Mouse (Mus musculus): ENCODE results near the gene Kansl3. TPM values are rescaled to one million over a fixed set of nuclear protein-coding genes. Genes with fewer than 3 reads are reported as not detected.
A peak's percentile ranks its signal among the peaks of the same experiment; 100 is the strongest.

Gene Kansl3
- polyA plus RNA-seq (2016; fragmentation: Nextera tagmentation; extraction: Ambion mirVana): 50.3 and 53.4 TPM in 2 replicates

- Histone ChIP-seq H3K36me3 (peaks cover 33% of the 10 kb centered on the region), H3K9me3 (replicated peaks) (no peaks in the 10 kb centered on the region), H3K4me3 (peak within 1 kb of the TSS; percentile 97), H3K27me3 (ENCODE audit: low read depth, poor library complexity, severe bottlenecking) (no peaks in the 10 kb centered on the region), H3K27ac (peak within 1 kb of the TSS; percentile 98), H3K4me1 (peaks cover 11% of the 10 kb centered on the region)
- WGBS: 3% methylated on average over 61 of the region's 61 CpGs
- peak; percentile 96 for DNase-seq (ENCODE audit: low spot score)
Observed at GRCm38 (mm10) chr1:36368969-36369645, at the start of gene Kansl3. Gene Kansl3, minus strand, starts transcription at chr1:36369181.

- Histone ChIP-seq H3K36me3 (no peaks in the 10 kb centered on the region), H3K27ac (no peak overlapping the region), H3K27me3 (ENCODE audit: low read depth, poor library complexity, severe bottlenecking) (no peaks in the 10 kb centered on the region), H3K9me3 (replicated peaks) (no peaks in the 10 kb centered on the region), H3K4me3 (no peak overlapping the region), H3K4me1 (no peaks in the 10 kb centered on the region)
- 85% methylated on average over 6 of the region's 6 CpGs for WGBS
- DNase-seq (ENCODE audit: low spot score): no peak
Observed at GRCm38 (mm10) chr1:36404531-36404930, 35.5 kb upstream of the Kansl3 start.

GRCm38 (mm10) chr1:36401509-36401908, 32.5 kb upstream of the Kansl3 start:
- no peaks in the 10 kb centered on the region for H3K36me3 ChIP-seq
- H3K4me3 ChIP-seq: no peak overlapping the region
- 82% methylated on average over 4 of the region's 4 CpGs for WGBS
- H3K9me3 ChIP-seq (replicated peaks): no peaks in the 10 kb centered on the region
- H3K4me1 ChIP-seq: no peaks in the 10 kb centered on the region
- H3K27me3 ChIP-seq (ENCODE audit: low read depth, poor library complexity, severe bottlenecking): no peaks in the 10 kb centered on the region
- no peak for DNase-seq (ENCODE audit: low spot score)
- H3K27ac ChIP-seq: no peak overlapping the region

- 38% methylated on average over 6 of the region's 6 CpGs for WGBS
- Histone ChIP-seq H3K27me3 (ENCODE audit: low read depth, poor library complexity, severe bottlenecking) (no peaks in the 10 kb centered on the region), H3K4me1 (no peaks in the 10 kb centered on the region), H3K4me3 (no peak overlapping the region), H3K27ac (no peak overlapping the region), H3K36me3 (no peaks in the 10 kb centered on the region), H3K9me3 (replicated peaks) (no peaks in the 10 kb centered on the region)
- DNase-seq (ENCODE audit: low spot score): no peak
Observed at GRCm38 (mm10) chr1:36397041-36397440, 28.1 kb upstream of the Kansl3 start.

- H3K36me3 ChIP-seq: no peaks in the 10 kb centered on the region
- H3K27me3 ChIP-seq (ENCODE audit: low read depth, poor library complexity, severe bottlenecking): no peaks in the 10 kb centered on the region
- H3K4me3 ChIP-seq: no peak overlapping the region
- no peak overlapping the region for H3K27ac ChIP-seq
- 76% methylated on average over 4 of the region's 4 CpGs for WGBS
- no peaks in the 10 kb centered on the region for H3K9me3 ChIP-seq (replicated peaks)
- no peak for DNase-seq (ENCODE audit: low spot score)
- no peaks in the 10 kb centered on the region for H3K4me1 ChIP-seq
Observed at GRCm38 (mm10) chr1:36379582-36379981, 10.6 kb upstream of the Kansl3 start.

- WGBS: 78% methylated on average over 6 of the region's 6 CpGs
- H3K27me3 ChIP-seq (ENCODE audit: low read depth, poor library complexity, severe bottlenecking): no peaks in the 10 kb centered on the region
- no peak for DNase-seq (ENCODE audit: low spot score)
- no peaks in the 10 kb centered on the region for H3K9me3 ChIP-seq (replicated peaks)
- H3K4me3 ChIP-seq: no peak overlapping the region
- no peaks in the 10 kb centered on the region for H3K4me1 ChIP-seq
- no peak overlapping the region for H3K27ac ChIP-seq
- H3K36me3 ChIP-seq: no peaks in the 10 kb centered on the region
Observed at GRCm38 (mm10) chr1:36378880-36379279, 9.9 kb upstream of the Kansl3 start.

GRCm38 (mm10) chr1:36371934-36372845, 3.2 kb upstream of the Kansl3 start, which contains the start of gene Fer1l5:
Gene Fer1l5, plus strand, starts transcription at chr1:36372291.
- Histone ChIP-seq H3K4me1 (peaks cover 11% of the 10 kb centered on the region), H3K36me3 (peaks cover 6% of the 10 kb centered on the region), H3K4me3 (no peak within 1 kb of the TSS), H3K27me3 (ENCODE audit: low read depth, poor library complexity, severe bottlenecking) (no peaks in the 10 kb centered on the region), H3K27ac (no peak within 1 kb of the TSS), H3K9me3 (replicated peaks) (no peaks in the 10 kb centered on the region)
- WGBS: 86% methylated on average over 10 of the region's 10 CpGs
- no peak for DNase-seq (ENCODE audit: low spot score)

GRCm38 (mm10) chr1:36370918-36371317, 1.9 kb upstream of the Kansl3 start:
- Histone ChIP-seq H3K4me3 (no peak overlapping the region), H3K36me3 (peaks cover 16% of the 10 kb centered on the region), H3K27ac (no peak overlapping the region), H3K9me3 (replicated peaks) (no peaks in the 10 kb centered on the region), H3K27me3 (ENCODE audit: low read depth, poor library complexity, severe bottlenecking) (no peaks in the 10 kb centered on the region), H3K4me1 (peaks cover 11% of the 10 kb centered on the region)
- 85% methylated on average over 6 of the region's 6 CpGs for WGBS
- DNase-seq (ENCODE audit: low spot score): no peak

- peak overlapping the region; percentile 98 for H3K27ac ChIP-seq
- peak overlapping the region; percentile 97 for H3K4me3 ChIP-seq
- no peaks in the 10 kb centered on the region for H3K27me3 ChIP-seq (ENCODE audit: low read depth, poor library complexity, severe bottlenecking)
- WGBS: 5% methylated on average over 55 of the region's 55 CpGs
- peaks cover 41% of the 10 kb centered on the region for H3K36me3 ChIP-seq
- peaks cover 11% of the 10 kb centered on the region for H3K4me1 ChIP-seq
- no peaks in the 10 kb centered on the region for H3K9me3 ChIP-seq (replicated peaks)
- no peak for DNase-seq (ENCODE audit: low spot score)
Observed at GRCm38 (mm10) chr1:36368112-36368968, 641 bp downstream of the Kansl3 start.

GRCm38 (mm10) chr1:36367698-36368097, 1.3 kb downstream of the Kansl3 start:
- Histone ChIP-seq H3K27ac (no peak overlapping the region), H3K36me3 (peaks cover 47% of the 10 kb centered on the region), H3K9me3 (replicated peaks) (no peaks in the 10 kb centered on the region), H3K27me3 (ENCODE audit: low read depth, poor library complexity, severe bottlenecking) (no peaks in the 10 kb centered on the region), H3K4me1 (peaks cover 11% of the 10 kb centered on the region), H3K4me3 (peak overlapping the region; percentile 97)
- 74% methylated on average over 12 of the region's 12 CpGs for WGBS
- DNase-seq (ENCODE audit: low spot score): no peak

- Histone ChIP-seq H3K9me3 (replicated peaks) (no peaks in the 10 kb centered on the region), H3K27ac (no peak overlapping the region), H3K4me1 (no peaks in the 10 kb centered on the region), H3K36me3 (peaks cover 92% of the 10 kb centered on the region), H3K27me3 (ENCODE audit: low read depth, poor library complexity, severe bottlenecking) (no peaks in the 10 kb centered on the region), H3K4me3 (no peak overlapping the region)
- WGBS: 95% methylated on average over 5 of the region's 5 CpGs
- no peak for DNase-seq (ENCODE audit: low spot score)
Observed at GRCm38 (mm10) chr1:36356955-36357695, 11.9 kb downstream of the Kansl3 start.

GRCm38 (mm10) chr1:36352351-36352750, 16.6 kb downstream of the Kansl3 start:
- DNase-seq (ENCODE audit: low spot score): no peak
- no peak overlapping the region for H3K4me3 ChIP-seq
- no peaks in the 10 kb centered on the region for H3K4me1 ChIP-seq
- 99% methylated on average over 4 of the region's 4 CpGs for WGBS
- no peak overlapping the region for H3K27ac ChIP-seq
- no peaks in the 10 kb centered on the region for H3K9me3 ChIP-seq (replicated peaks)
- peaks cover 96% of the 10 kb centered on the region for H3K36me3 ChIP-seq
- no peaks in the 10 kb centered on the region for H3K27me3 ChIP-seq (ENCODE audit: low read depth, poor library complexity, severe bottlenecking)

All from limb, embryonic 10.5 days (tissue).